Mouse (Mus musculus) C2C12 (cell line): ENCODE measurements at regions not wholly inside any gene's neighbourhood (a gene's known extent, or its start where the extent isn't known, plus 50 kb on each side); places are given as distances from the start of the nearest gene placed in this dataset.

ENCODE experiments used
- CEBPB ChIP-seq: IDR thresholded peaks from one replicate; pipeline ENCODE4 v1.6.1; 2011; ENCODE audit warnings: low read depth, mild to moderate bottlenecking, control low read depth, moderate library complexity
- CTCF ChIP-seq: IDR thresholded peaks from one replicate; pipeline ENCODE4 v1.5.1; 2011; ENCODE audit not compliant: control insufficient read depth, insufficient read depth, insufficient read length
- MAX ChIP-seq: IDR thresholded peaks from one replicate; pipeline ENCODE4 v1.6.1; 2011; ENCODE audit warnings: mild to moderate bottlenecking, control low read depth
- MYOD1 ChIP-seq: IDR thresholded peaks from one replicate; pipeline ENCODE4 v1.6.1; 2011; ENCODE audit warnings: low read depth; ENCODE audit not compliant: control insufficient read depth, insufficient read length
- MYOG ChIP-seq: IDR thresholded peaks from one replicate; pipeline ENCODE4 v1.6.1; 2011; ENCODE audit not compliant: control insufficient read depth, insufficient read length; ENCODE audit errors: extremely low read depth
- USF1 ChIP-seq: IDR thresholded peaks from one replicate; pipeline ENCODE4 v1.6.1; 2011; ENCODE audit warnings: low read depth, mild to moderate bottlenecking, control low read depth, moderate library complexity

- TF ChIP-seq CTCF (no peak), USF1 (no peak), MYOG (no peak), CEBPB (no peak), MAX (no peak), MYOD1 (no peak)
Observed at GRCm38 (mm10) chr14:105818841-105819240, 77.8 kb downstream of the Spry2 start.
